Mouse (Mus musculus) limb, embryonic 15.5 days (tissue): ENCODE measurements around the gene Pik3r5. TPM values are rescaled to one million over a fixed set of nuclear protein-coding genes. Genes with fewer than 3 reads are reported as not detected.

Source experiments
- ATAC-seq: fragments of 200-750 bp; cut with Nextera tagmentation; 2 replicates; pipeline ENCODE4 v1.8.0; 2017; ENCODE audit warnings: low read depth, moderate TSS enrichment; ENCODE audit not compliant: insufficient number of reproducible peaks, low FRiP score, low TSS enrichment
- H3K27ac ChIP-seq: fragments of 300-500 bp; sonication (generic); 2 replicates; pipeline ENCODE4 v1.5.1; 2015; ENCODE audit warnings: moderate library complexity, mild to moderate bottlenecking, inconsistent platforms
- H3K27me3 ChIP-seq: fragments of 300-500 bp; sonication (generic); 2 replicates; pipeline ENCODE4 v1.6.1; 2015; ENCODE audit warnings: inconsistent platforms
- H3K36me3 ChIP-seq: fragments of 300-500 bp; sonication (generic); 2 replicates; pipeline ENCODE4 v1.6.1; 2015; ENCODE audit warnings: inconsistent platforms
- H3K4me1 ChIP-seq: fragments of 300-500 bp; sonication (generic); 2 replicates; pipeline ENCODE4 v1.6.1; 2015; ENCODE audit warnings: inconsistent platforms
- H3K4me2 ChIP-seq: fragments of 300-500 bp; sonication (generic); 2 replicates; pipeline ENCODE4 v1.6.1; 2015; ENCODE audit warnings: mild to moderate bottlenecking, inconsistent platforms
- H3K4me3 ChIP-seq: fragments of 300-500 bp; sonication (generic); 2 replicates; pipeline ENCODE4 v1.5.1; 2015; ENCODE audit warnings: mild to moderate bottlenecking, inconsistent platforms
- H3K9ac ChIP-seq: fragments of 300-500 bp; sonication (generic); 2 replicates; pipeline ENCODE4 v1.6.1; 2015; ENCODE audit warnings: inconsistent platforms
- H3K9me3 ChIP-seq: fragments of 300-500 bp; sonication (generic); 2 replicates; pipeline ENCODE4 v1.6.1; 2016; ENCODE audit warnings: inconsistent platforms
- WGBS: fragments of 180-500 bp; shearing (Covaris S2); methylation state at CpG from one replicate; pipeline ENCODE4 v1.1.7; 2015; 5-methylcytosine and 5-hydroxymethylcytosine counted together
- polyA plus RNA-seq: library from polyadenylated mRNA; unstranded; fragments of >200 nt; fragmentation: Nextera tagmentation; extraction: Ambion mirVana; gene quantifications from 2 replicates; pipeline ENCODE4 v1.2.1, GENCODE M21; 2015

Pik3r5 gene
- polyA plus RNA-seq, 1 experiment from 2014 or later, result 0.36 TPM

GRCm38 (mm10) chr11:68475676-68476075, 43.8 kb downstream of the Pik3r5 start:
- H3K9me3 ChIP-seq, result no peaks in the 10 kb centered on the region
- ATAC-seq, result no peak
- no peak overlapping the region for H3K4me2 ChIP-seq
- H3K27ac ChIP-seq, result no peak overlapping the region
- no peak overlapping the region for H3K4me3 ChIP-seq
- no peaks in the 10 kb centered on the region for H3K36me3 ChIP-seq
- no peak overlapping the region for H3K9ac ChIP-seq
- H3K4me1 ChIP-seq, result no peaks in the 10 kb centered on the region
- 84% methylated on average over 7 of the region's 7 CpGs for WGBS
- H3K27me3 ChIP-seq, result no peaks in the 10 kb centered on the region

GRCm38 (mm10) chr11:68477661-68478060, 45.7 kb downstream of the Pik3r5 start:
- Histone ChIP-seq H3K27me3 (no peaks in the 10 kb centered on the region), H3K9me3 (no peaks in the 10 kb centered on the region), H3K4me2 (no peak overlapping the region), H3K4me1 (no peaks in the 10 kb centered on the region), H3K27ac (no peak overlapping the region), H3K9ac (no peak overlapping the region), H3K36me3 (no peaks in the 10 kb centered on the region), H3K4me3 (no peak overlapping the region)
- WGBS, result 71% methylated on average over 6 of the region's 6 CpGs
- ATAC-seq, result no peak

- ATAC-seq, result no peak
- no peak overlapping the region for H3K9ac ChIP-seq
- no peak overlapping the region for H3K4me2 ChIP-seq
- no peaks in the 10 kb centered on the region for H3K9me3 ChIP-seq
- H3K4me3 ChIP-seq, result no peak overlapping the region
- no peaks in the 10 kb centered on the region for H3K4me1 ChIP-seq
- no peaks in the 10 kb centered on the region for H3K27me3 ChIP-seq
- no peak overlapping the region for H3K27ac ChIP-seq
- 68% methylated on average over 3 of the region's 3 CpGs for WGBS
- no peaks in the 10 kb centered on the region for H3K36me3 ChIP-seq
These were observed 46.7 kb downstream of the Pik3r5 start for GRCm38 (mm10) chr11:68478574-68478981.

GRCm38 (mm10) chr11:68480660-68481059, 48.7 kb downstream of the Pik3r5 start:
- H3K4me1 ChIP-seq, result no peaks in the 10 kb centered on the region
- 93% methylated on average over 4 of the region's 4 CpGs for WGBS
- H3K9ac ChIP-seq, result no peak overlapping the region
- no peak for ATAC-seq
- no peaks in the 10 kb centered on the region for H3K36me3 ChIP-seq
- H3K27ac ChIP-seq, result no peak overlapping the region
- H3K9me3 ChIP-seq, result no peaks in the 10 kb centered on the region
- no peaks in the 10 kb centered on the region for H3K27me3 ChIP-seq
- H3K4me3 ChIP-seq, result no peak overlapping the region
- no peak overlapping the region for H3K4me2 ChIP-seq

GRCm38 (mm10) chr11:68482001-68482400, 50.1 kb downstream of the Pik3r5 start:
- H3K4me2 ChIP-seq, result no peak overlapping the region
- H3K4me1 ChIP-seq, result no peaks in the 10 kb centered on the region
- no peaks in the 10 kb centered on the region for H3K27me3 ChIP-seq
- H3K36me3 ChIP-seq, result no peaks in the 10 kb centered on the region
- no peaks in the 10 kb centered on the region for H3K9me3 ChIP-seq
- no peak for ATAC-seq
- H3K9ac ChIP-seq, result no peak overlapping the region
- no peak overlapping the region for H3K4me3 ChIP-seq
- H3K27ac ChIP-seq, result no peak overlapping the region

DNA sequence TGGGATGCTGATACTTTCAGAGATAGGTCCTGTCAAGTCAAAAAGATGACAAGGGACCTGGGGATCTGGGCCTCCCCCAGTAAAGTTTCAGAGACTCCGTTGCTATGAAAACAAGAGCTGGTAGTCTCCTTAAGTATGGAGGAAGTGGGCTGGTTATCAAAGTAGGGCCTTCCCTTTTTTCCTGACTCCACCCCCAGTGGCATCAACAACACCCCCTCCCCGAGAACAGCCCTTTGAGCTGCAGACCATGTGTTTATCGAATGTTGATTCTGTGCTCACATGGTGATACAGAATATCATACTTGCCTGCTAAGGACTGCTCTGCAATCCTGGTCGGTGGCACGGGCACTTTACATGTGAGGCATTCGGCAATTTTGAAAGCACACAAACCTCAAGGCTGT, 51.3 kb downstream of the Pik3r5 start:
- WGBS, result 65% methylated on average over 6 of the region's 6 CpGs
- no peak overlapping the region for H3K4me2 ChIP-seq
- ATAC-seq, result no peak

GRCm38 (mm10) chr11:68484431-68484830, 52.5 kb downstream of the Pik3r5 start:
- Histone ChIP-seq H3K27ac (no peak overlapping the region), H3K27me3 (no peaks in the 10 kb centered on the region), H3K36me3 (no peaks in the 10 kb centered on the region), H3K9ac (no peak overlapping the region), H3K4me2 (no peak overlapping the region), H3K4me1 (no peaks in the 10 kb centered on the region), H3K4me3 (no peak overlapping the region), H3K9me3 (no peaks in the 10 kb centered on the region)
- 70% methylated on average over 3 of the region's 3 CpGs for WGBS
- ATAC-seq, result no peak

More for the DNA sequence above, 51.3 kb downstream of the Pik3r5 start:
- Histone ChIP-seq H3K9ac (no peak overlapping the region), H3K4me3 (no peak overlapping the region), H3K27me3 (no peaks in the 10 kb centered on the region), H3K4me1 (no peaks in the 10 kb centered on the region), H3K9me3 (no peaks in the 10 kb centered on the region), H3K27ac (no peak overlapping the region), H3K36me3 (no peaks in the 10 kb centered on the region)

DNA sequence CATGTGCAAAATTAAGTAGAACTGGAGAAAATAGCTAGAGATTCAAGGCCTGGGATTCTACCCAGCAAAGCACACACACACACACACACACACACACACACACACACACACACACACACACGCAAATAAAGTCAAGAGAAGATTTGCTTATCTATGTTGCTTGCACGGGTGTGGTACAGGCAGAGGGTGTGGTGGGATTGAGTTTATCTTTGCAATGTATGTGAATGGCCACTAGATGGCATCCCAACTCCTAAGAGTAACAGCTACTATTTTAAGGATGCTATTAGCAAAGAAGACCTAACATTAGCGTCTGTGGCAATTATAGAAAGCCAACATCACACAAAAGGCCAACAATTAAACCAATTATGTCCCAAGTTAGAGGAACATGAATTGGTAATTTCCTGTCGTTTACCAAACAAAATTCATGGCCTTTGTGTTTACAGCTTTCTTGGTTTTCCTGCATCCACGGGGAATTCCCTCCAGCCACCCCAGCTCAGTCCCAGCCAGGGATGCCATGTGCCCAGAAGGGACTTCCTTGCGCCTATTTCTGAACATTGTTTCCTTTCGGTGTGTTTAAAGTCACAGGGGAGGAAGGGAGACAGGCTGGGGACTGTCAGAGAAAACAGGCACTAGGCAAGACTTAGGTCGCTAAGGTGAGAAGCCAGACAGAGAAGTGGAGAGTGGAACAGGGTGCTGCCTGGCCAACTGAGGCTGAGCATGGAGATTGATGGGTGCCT, 53.5 kb downstream of the Pik3r5 start:
- H3K9me3 ChIP-seq, result no peaks in the 10 kb centered on the region
- no peak overlapping the region for H3K4me3 ChIP-seq
- H3K4me2 ChIP-seq, result no peak overlapping the region
- H3K9ac ChIP-seq, result no peak overlapping the region
- H3K27me3 ChIP-seq, result no peaks in the 10 kb centered on the region
- no peaks in the 10 kb centered on the region for H3K36me3 ChIP-seq
- no peak overlapping the region for H3K27ac ChIP-seq
- 26% methylated on average over 8 of the region's 8 CpGs for WGBS
- ATAC-seq, result no peak
- no peaks in the 10 kb centered on the region for H3K4me1 ChIP-seq

- Histone ChIP-seq H3K27me3 (no peaks in the 10 kb centered on the region), H3K9ac (no peak overlapping the region), H3K4me1 (no peaks in the 10 kb centered on the region), H3K9me3 (no peaks in the 10 kb centered on the region), H3K36me3 (no peaks in the 10 kb centered on the region), H3K4me3 (no peak overlapping the region), H3K27ac (no peak overlapping the region), H3K4me2 (no peak overlapping the region)
- 86% methylated on average over 3 of the region's 3 CpGs for WGBS
- ATAC-seq, result no peak
These were observed 54.2 kb downstream of the Pik3r5 start for GRCm38 (mm10) chr11:68486093-68486492.

GRCm38 (mm10) chr11:68487720-68488119, 55.8 kb downstream of the Pik3r5 start:
- 85% methylated on average over 10 of the region's 10 CpGs for WGBS
- Histone ChIP-seq H3K9ac (no peak overlapping the region), H3K27me3 (no peaks in the 10 kb centered on the region), H3K4me3 (no peak overlapping the region), H3K9me3 (no peaks in the 10 kb centered on the region), H3K4me2 (no peak overlapping the region), H3K4me1 (no peaks in the 10 kb centered on the region), H3K36me3 (no peaks in the 10 kb centered on the region), H3K27ac (no peak overlapping the region)
- no peak for ATAC-seq

DNA sequence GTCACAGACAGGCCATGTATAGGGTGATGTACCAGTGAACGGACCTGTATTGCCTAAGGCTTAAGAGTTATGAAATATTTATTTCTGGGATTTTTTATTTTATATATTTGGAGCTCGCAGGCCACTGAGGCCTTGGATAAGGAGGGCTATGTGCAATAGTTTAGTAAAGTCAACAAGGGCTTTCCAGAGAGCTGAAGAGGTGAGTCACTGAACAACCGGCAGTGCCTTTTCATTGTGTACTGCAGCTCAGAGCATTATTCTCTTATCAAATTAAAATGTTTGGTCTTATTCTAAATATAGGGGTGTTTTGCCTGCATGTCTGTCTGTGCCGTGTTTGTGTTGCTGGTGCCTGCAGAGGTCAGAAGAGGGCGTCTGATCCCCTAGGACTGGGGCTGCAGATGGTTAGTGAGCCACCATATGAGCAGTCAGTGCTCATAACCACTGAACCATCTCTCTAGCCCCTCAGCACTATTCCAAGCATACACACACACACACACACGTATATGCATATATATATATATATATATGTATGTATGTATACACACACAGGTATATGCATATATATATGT, 56.4 kb downstream of the Pik3r5 start:
- H3K9ac ChIP-seq, result no peak overlapping the region
- H3K4me2 ChIP-seq, result no peak overlapping the region
- H3K27ac ChIP-seq, result no peak overlapping the region
- no peak for ATAC-seq
- H3K27me3 ChIP-seq, result no peaks in the 10 kb centered on the region
- 72% methylated on average over 6 of the region's 6 CpGs for WGBS
- no peak overlapping the region for H3K4me3 ChIP-seq
- no peaks in the 10 kb centered on the region for H3K4me1 ChIP-seq
- H3K36me3 ChIP-seq, result no peaks in the 10 kb centered on the region
- H3K9me3 ChIP-seq, result no peaks in the 10 kb centered on the region

DNA sequence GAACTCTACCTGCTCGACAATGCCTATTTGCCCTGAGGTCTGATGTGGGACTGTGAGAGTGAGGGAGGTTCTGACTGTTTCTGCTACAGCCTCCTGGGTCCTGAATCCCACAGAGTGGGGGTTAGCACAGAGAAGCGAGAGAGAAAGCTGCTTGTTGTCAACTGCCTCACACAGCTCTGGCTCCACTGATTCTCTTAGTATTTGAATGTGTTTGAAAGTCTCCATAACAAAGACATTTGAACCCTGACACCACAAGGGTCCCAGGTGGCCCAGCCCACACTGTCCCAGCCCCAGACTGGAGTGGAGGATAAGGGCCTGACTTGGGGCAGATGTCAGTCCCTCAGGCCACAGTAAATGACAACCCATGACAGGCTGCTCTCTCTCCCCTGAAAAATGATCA, 57.3 kb downstream of the Pik3r5 start:
- Histone ChIP-seq H3K4me2 (no peak overlapping the region), H3K4me3 (no peak overlapping the region), H3K9ac (no peak overlapping the region), H3K4me1 (no peaks in the 10 kb centered on the region), H3K27ac (no peak overlapping the region), H3K27me3 (no peaks in the 10 kb centered on the region), H3K9me3 (no peaks in the 10 kb centered on the region), H3K36me3 (no peaks in the 10 kb centered on the region)
- 31% methylated on average over 2 of the region's 2 CpGs for WGBS
- ATAC-seq, result no peak
